Mouse (Mus musculus): ENCODE results near the gene Nlrc5.

- TF ChIP-seq CTCF (IDR thresholded peaks at IDR 0.05; ENCODE audit: low read depth, low read length): no peak
- TF ChIP-seq POLR2A (IDR thresholded peaks at IDR 0.05; ENCODE audit: extremely low read depth, insufficient read depth, low read length): no peak
Observed at GRCm38 (mm10) chr8:94532000-94532399, 97.8 kb downstream of the Nlrc5 start.

All from liver, adult 2 months (tissue).